Mouse (Mus musculus) kidney, postnatal 4 days (tissue): ENCODE measurements at regions not wholly inside any gene's neighbourhood (a gene's known extent, or its start where the extent isn't known, plus 50 kb on each side); places are given as distances from the start of the nearest gene placed in this dataset.

Experiments
- DNase-seq, 2 experiments: peaks; one replicate each; pipeline ENCODE4 v3.0.0; 2021; ENCODE audit warnings: mixed read lengths in 2 of 2

DNA sequence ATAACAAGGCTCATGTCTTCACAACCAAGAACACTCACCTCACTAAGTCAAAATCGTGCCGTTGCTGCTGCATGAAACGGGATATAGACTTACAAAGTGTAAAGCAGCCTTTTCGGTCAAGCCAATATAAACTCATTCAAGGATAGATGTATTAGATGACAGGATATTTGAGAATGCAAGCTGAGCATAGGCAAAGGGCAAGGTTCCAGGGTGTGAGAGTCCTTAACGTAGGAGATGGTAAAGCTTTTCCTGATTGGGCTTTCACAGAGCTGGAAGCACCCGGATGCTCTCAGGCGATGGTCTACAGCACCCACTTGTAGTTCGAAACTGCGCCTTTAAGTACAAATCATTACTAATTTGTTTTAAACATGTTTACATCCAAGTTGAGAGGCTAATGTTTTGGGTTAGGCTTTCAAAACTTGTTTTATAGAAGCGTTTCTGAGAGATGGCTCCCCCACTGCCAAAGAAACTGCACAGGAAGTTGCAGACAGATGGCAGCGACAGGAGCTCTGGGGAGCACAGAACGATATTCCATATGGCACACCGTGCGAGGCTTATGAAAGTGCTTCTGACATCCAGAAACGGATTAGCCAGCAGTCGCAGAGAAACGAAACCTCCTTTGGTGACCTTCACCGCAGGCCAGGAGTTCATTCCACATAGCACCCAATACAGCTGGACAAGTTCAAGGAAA, 54.1 kb upstream of the Rell1 start:
- DNase-seq, result no peak

DNA sequence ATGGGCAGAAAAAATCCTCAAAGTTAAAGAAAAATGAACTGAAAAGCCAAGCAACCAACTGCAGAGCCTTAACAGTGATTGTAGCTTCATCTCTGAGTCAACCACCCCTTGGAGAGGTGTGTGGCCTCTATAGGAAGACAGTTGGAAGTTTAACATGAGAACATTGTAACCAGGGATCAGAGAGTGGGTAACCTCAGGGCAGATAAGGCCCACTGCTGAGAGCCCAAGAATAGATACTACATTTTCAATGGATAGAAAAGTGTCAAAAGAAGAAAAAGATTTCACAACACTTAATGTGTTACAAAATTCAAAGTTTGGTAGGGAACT, 54.6 kb upstream of the Rell1 start:
- no peak for DNase-seq

DNA sequence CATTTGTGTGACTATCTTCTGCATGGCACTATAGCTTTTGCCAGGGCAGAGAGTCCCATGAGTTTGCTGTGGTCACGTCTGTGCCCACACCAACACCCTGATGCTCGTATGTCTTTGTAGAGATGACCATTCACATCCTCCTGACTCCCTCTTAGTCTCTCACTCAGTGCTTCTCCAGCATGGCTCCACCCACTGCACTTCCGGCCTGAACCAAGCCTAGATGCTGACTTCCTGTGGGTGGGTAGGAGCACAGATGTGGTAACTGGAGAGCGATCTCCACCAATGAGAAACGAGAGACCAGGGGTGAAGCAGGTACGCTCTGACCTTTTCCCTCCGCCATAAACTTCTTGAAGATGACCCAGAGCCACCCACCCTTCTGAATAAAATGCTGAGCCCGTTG, 55.7 kb upstream of the Rell1 start:
- DNase-seq, result no peak

DNA sequence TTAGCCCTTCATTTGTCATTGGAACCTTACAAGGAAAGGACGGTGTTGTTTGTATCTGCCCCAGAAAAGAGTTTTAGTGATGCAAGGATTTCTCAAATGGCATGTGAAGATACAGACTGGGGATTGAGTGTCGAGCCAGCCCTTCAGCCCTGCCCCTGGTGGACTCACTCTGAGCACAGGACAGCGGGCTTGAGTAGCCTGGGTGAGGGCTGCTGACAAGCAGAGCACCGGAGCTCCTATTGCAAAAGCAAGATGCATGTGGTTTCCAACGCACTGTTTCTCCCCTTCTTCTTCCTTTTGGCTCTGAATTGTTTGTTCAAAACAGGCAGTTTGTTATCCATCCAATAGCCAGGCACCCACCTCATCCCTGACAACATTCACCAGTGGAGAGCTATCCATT, 59.0 kb upstream of the Rell1 start:
- DNase-seq, result no peak

DNA sequence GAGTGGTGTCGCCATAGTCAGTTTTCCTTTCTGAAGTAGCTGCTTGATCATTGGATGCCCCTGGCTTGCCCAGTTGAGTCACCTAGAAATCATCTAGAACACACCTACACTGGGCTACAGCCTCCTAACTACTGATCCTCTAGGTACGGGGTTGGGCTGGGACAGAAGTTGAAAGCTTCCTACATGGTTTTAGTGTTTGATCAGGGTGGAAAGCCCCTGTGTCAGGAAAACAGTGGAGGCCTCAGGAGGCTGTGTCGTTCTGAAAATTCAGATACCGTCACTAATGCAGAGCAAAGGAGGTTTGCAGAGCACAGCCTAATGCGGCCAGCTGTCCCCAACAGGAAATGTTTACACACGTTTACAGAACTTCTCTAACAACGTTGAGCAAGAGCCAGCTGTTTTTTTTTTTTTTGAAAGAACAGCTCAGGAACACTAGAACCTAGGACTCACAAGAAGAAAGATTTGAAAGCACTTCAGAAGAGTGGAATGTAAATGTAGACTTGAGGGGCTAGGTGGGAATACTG, 61.0 kb upstream of the Rell1 start:
- no peak for DNase-seq

DNA sequence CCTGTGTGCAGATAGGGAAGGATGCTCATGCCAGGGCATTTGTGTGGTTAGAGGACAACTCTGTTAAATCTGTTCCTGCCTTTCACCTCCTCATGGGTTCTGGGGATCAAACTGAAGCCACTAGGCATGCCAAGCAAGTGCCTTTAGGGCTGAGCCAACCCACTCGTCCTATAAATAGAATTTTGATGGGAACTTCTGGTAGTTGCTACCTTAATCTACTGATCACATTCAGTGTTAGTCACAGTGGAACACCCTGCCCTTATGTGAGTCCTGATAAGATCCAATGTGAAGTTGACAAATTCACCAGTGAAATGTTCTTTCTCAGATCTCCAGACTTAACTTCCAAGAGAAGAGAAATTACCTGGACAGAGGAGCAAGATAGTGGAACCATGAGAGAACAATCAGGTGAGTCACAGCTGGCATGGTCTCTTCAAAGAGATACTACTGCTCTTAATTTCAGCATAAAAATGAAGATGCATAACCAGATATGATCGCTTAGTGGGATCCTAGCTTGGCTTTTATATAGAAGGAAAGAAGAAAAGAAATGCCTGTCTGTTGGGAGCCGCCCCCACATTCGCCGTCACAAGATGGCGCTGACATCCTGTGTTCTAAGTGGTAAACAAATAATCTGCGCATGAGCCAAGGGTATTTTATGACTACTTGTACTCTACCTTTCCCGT, 61.7 kb upstream of the Rell1 start:
- peak; percentile 34 to 46 for DNase-seq

DNA sequence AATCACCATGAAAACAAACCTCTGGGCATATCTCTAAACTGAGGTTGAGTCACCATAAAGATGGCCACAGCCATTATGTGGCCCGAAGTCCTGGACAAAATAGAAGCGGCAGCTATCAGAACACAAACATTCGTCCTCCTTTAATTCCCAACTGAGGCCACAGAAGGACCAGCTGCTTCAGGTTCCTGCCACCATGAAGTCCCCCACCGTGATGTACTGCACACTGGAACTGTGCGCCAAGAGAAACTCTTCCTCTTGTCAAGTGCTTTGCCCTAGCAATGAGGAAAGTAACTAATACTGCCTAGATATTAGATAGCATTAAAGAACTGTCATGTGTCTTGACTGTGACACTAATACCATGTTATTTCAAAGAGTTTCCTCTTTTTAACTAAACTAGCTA, 54.4 kb upstream of the Pgm2 start:
- no peak for DNase-seq

DNA sequence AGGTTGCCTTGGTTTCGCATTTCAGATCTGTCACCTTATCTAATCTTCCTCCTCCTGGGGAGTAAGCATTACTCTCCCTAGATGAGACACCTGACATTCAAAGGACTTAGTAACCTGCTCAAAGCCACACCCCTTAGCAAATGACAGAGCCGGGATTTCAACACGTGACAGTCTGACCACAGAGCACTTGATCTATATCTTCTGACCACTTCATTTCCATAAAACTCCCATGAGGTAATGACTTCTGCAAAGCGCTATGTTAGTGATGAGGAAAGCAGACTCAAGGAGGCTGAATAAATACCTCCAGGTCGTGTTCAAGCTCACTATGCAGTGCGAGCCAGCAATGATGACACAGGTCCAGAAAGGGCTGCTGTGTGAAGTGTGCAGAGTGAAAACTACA, 52.1 kb upstream of the Pgm2 start:
- no peak for DNase-seq
